Mouse (Mus musculus) liver, embryonic 11.5 days (tissue): ENCODE results near the gene Tent5b. TPM values are rescaled to one million over a fixed set of nuclear protein-coding genes. Genes with fewer than 3 reads are reported as not detected.

ENCODE experiments used
- ATAC-seq: fragments of 200-750 bp; cut with Nextera tagmentation; replicated peaks from 2 replicates; pipeline ENCODE4 v1.8.0; 2017; ENCODE audit warnings: moderate number of reproducible peaks, mild to moderate bottlenecking, moderate TSS enrichment, moderate library complexity; ENCODE audit not compliant: low FRiP score
- DNase-seq: peaks from one replicate; pipeline ENCODE4 v3.0.0-alpha.2; 2017; ENCODE audit warnings: low spot score
- H3K27ac ChIP-seq: fragments of 300-500 bp; sonication (generic); 2 replicates; pipeline ENCODE4 v1.5.1; 2014; ENCODE audit warnings: mild to moderate bottlenecking, low read depth, low read length, control low read depth
- H3K27me3 ChIP-seq: fragments of 300-500 bp; sonication (generic); replicated peaks from 2 replicates; pipeline ENCODE4 v1.6.1; 2014; ENCODE audit warnings: low read length, mixed read lengths; ENCODE audit not compliant: control insufficient read depth, insufficient read depth
- H3K36me3 ChIP-seq: fragments of 300-500 bp; sonication (generic); 2 replicates; pipeline ENCODE4 v1.6.1; 2014; ENCODE audit warnings: mild to moderate bottlenecking, low read length, moderate library complexity, mixed read lengths; ENCODE audit not compliant: control insufficient read depth, insufficient read depth
- H3K4me1 ChIP-seq: fragments of 300-500 bp; sonication (generic); replicated peaks from 2 replicates; pipeline ENCODE4 v1.6.1; 2014; ENCODE audit warnings: low read length, mixed read lengths; ENCODE audit not compliant: control insufficient read depth, insufficient read depth
- H3K4me2 ChIP-seq: fragments of 300-500 bp; sonication (generic); 2 replicates; pipeline ENCODE4 v1.6.1; 2014; ENCODE audit warnings: mild to moderate bottlenecking, control low read depth, moderate library complexity
- H3K4me3 ChIP-seq: fragments of 300-500 bp; sonication (generic); 2 replicates; pipeline ENCODE4 v1.5.1; 2014; ENCODE audit warnings: low read depth, low read length, control low read depth
- H3K9ac ChIP-seq: fragments of 300-500 bp; sonication (generic); 2 replicates; pipeline ENCODE4 v1.6.1; 2014; ENCODE audit warnings: low read depth, low read length, control low read depth
- H3K9me3 ChIP-seq: fragments of 300-500 bp; sonication (generic); 2 replicates; pipeline ENCODE4 v1.6.1; 2016; ENCODE audit warnings: low read length, inconsistent platforms, mixed read lengths; ENCODE audit not compliant: control insufficient read depth
- whole genome bisulfite sequencing: fragments of 180-500 bp; shearing (Covaris S2); extraction: QIAGEN DNeasy Blood & Tissue Kit; methylation state at CpG from one replicate; pipeline ENCODE4 v1.1.7; 2014; 5-methylcytosine and 5-hydroxymethylcytosine counted together
- polyA plus RNA-seq: library from polyadenylated mRNA; unstranded; fragments of >200 nt; fragmentation: Nextera tagmentation; extraction: Ambion mirVana; gene quantifications from 2 replicates; pipeline ENCODE4 v1.2.1, GENCODE M21; 2014

The Tent5b gene
- polyA plus RNA-seq, result 0.38 TPM in 1 of 2 replicates, not detected in the other

- WGBS, result 4% methylated on average over 29 of the region's 29 CpGs
- H3K36me3 ChIP-seq, result no peaks in the 10 kb centered on the region
- H3K4me2 ChIP-seq, result peak within 1 kb of the TSS; percentile 77
- no peaks in the 10 kb centered on the region for H3K9me3 ChIP-seq
- DNase-seq, result peak; percentile 96
- peaks cover 63% of the 10 kb centered on the region for H3K27me3 ChIP-seq
- peaks cover 11% of the 10 kb centered on the region for H3K4me1 ChIP-seq
- H3K27ac ChIP-seq, result no peak within 1 kb of the TSS
- peak within 1 kb of the TSS; percentile 49 for H3K4me3 ChIP-seq
- ATAC-seq, result peak; percentile 99
- H3K9ac ChIP-seq, result peak within 1 kb of the TSS; percentile 40; the same call in 1 of the 2 replicates
Observed at GRCm38 (mm10) chr4:133479458-133480184, at the start of gene Tent5b. TSS of gene Tent5b (plus strand) at chr4:133480132.

- Histone ChIP-seq H3K4me3 (no peak overlapping the region), H3K9me3 (no peaks in the 10 kb centered on the region), H3K36me3 (no peaks in the 10 kb centered on the region), H3K9ac (no peak overlapping the region), H3K4me2 (no peak overlapping the region), H3K27me3 (no peaks in the 10 kb centered on the region), H3K27ac (no peak overlapping the region), H3K4me1 (peaks cover 4% of the 10 kb centered on the region)
- WGBS, result 84% methylated on average over 6 of the region's 6 CpGs
- DNase-seq (no peak), ATAC-seq (no peak)
Observed at GRCm38 (mm10) chr4:133431508-133431907, 48.4 kb upstream of the Tent5b start.

- no peaks in the 10 kb centered on the region for H3K36me3 ChIP-seq
- DNase-seq (no peak), ATAC-seq (no peak)
- peaks cover 4% of the 10 kb centered on the region for H3K4me1 ChIP-seq
- peak overlapping the region; percentile 47 for H3K4me2 ChIP-seq
- H3K27me3 ChIP-seq, result no peaks in the 10 kb centered on the region
- 19% methylated on average over 17 of the region's 17 CpGs for WGBS
- no peak overlapping the region for H3K27ac ChIP-seq
- no peaks in the 10 kb centered on the region for H3K9me3 ChIP-seq
- H3K4me3 ChIP-seq, result no peak overlapping the region
- no peak overlapping the region for H3K9ac ChIP-seq
Observed at GRCm38 (mm10) chr4:133432560-133433171, 47.3 kb upstream of the Tent5b start.

GRCm38 (mm10) chr4:133435921-133436320 lies 44.0 kb upstream of the Tent5b start:
- ATAC-seq, result no peak
- no peak overlapping the region for H3K9ac ChIP-seq
- no peak overlapping the region for H3K27ac ChIP-seq
- H3K4me2 ChIP-seq, result no peak overlapping the region
- H3K9me3 ChIP-seq, result no peaks in the 10 kb centered on the region
- peaks cover 16% of the 10 kb centered on the region for H3K4me1 ChIP-seq
- WGBS, result 84% methylated on average over 11 of the region's 11 CpGs
- peaks cover 9% of the 10 kb centered on the region for H3K27me3 ChIP-seq
- no peaks in the 10 kb centered on the region for H3K36me3 ChIP-seq
- DNase-seq, result no peak
- no peak overlapping the region for H3K4me3 ChIP-seq

- peak overlapping the region; percentile 47 for H3K4me2 ChIP-seq
- H3K36me3 ChIP-seq, result no peaks in the 10 kb centered on the region
- DNase-seq (no peak), ATAC-seq (peak; percentile 45; the same call in 1 of the 2 replicates)
- H3K27ac ChIP-seq, result peak overlapping the region; percentile 72
- H3K9ac ChIP-seq, result no peak overlapping the region
- peaks cover 12% of the 10 kb centered on the region for H3K27me3 ChIP-seq
- no peak overlapping the region for H3K4me3 ChIP-seq
- no peaks in the 10 kb centered on the region for H3K9me3 ChIP-seq
- peaks cover 14% of the 10 kb centered on the region for H3K4me1 ChIP-seq
- WGBS, result 10% methylated on average over 17 of the region's 17 CpGs
Observed at GRCm38 (mm10) chr4:133439460-133440376, 40.2 kb upstream of the Tent5b start.

- Histone ChIP-seq H3K9me3 (no peaks in the 10 kb centered on the region), H3K4me3 (no peak overlapping the region), H3K4me2 (peak overlapping the region; percentile 47), H3K27me3 (peaks cover 12% of the 10 kb centered on the region), H3K27ac (peak overlapping the region; percentile 72), H3K4me1 (peaks cover 14% of the 10 kb centered on the region), H3K36me3 (no peaks in the 10 kb centered on the region), H3K9ac (no peak overlapping the region)
- 11% methylated on average over 6 of the region's 6 CpGs for WGBS
- ATAC-seq (no peak), DNase-seq (no peak)
Observed at GRCm38 (mm10) chr4:133440377-133440795, 39.5 kb upstream of the Tent5b start.

- no peak overlapping the region for H3K9ac ChIP-seq
- no peak overlapping the region for H3K4me3 ChIP-seq
- H3K4me2 ChIP-seq, result no peak overlapping the region
- no peak overlapping the region for H3K27ac ChIP-seq
- WGBS, result 58% methylated on average over 3 of the region's 3 CpGs
- ATAC-seq, result no peak
- no peaks in the 10 kb centered on the region for H3K36me3 ChIP-seq
- H3K9me3 ChIP-seq, result no peaks in the 10 kb centered on the region
- no peak for DNase-seq
- peaks cover 12% of the 10 kb centered on the region for H3K27me3 ChIP-seq
- H3K4me1 ChIP-seq, result peaks cover 14% of the 10 kb centered on the region
Observed at GRCm38 (mm10) chr4:133442194-133442593, 37.7 kb upstream of the Tent5b start.

- Histone ChIP-seq H3K27me3 (peaks cover 17% of the 10 kb centered on the region), H3K4me1 (peaks cover 14% of the 10 kb centered on the region), H3K9ac (no peak overlapping the region), H3K9me3 (no peaks in the 10 kb centered on the region), H3K4me2 (no peak overlapping the region), H3K36me3 (no peaks in the 10 kb centered on the region), H3K4me3 (no peak overlapping the region), H3K27ac (no peak overlapping the region)
- WGBS, result 72% methylated on average over 5 of the region's 5 CpGs
- DNase-seq (no peak), ATAC-seq (no peak)
Observed at GRCm38 (mm10) chr4:133443085-133443484, 36.8 kb upstream of the Tent5b start.
